Mouse (Mus musculus) bone marrow, adult 2 months (tissue): ENCODE results near the gene Olfr402. TPM values are rescaled to one million over a fixed set of nuclear protein-coding genes. Genes with fewer than 3 reads are reported as not detected.
"Not testable (repeated sequence)": the region's sequence is repeated elsewhere in the genome, so short reads cannot be mapped to it uniquely, and the experiment has no call there.

Source experiments
- H3K27ac ChIP-seq: fragments of 200-500 bp; 2 replicates; pipeline ENCODE4 v1.5.1; 2012; ENCODE audit warnings: low read depth, mild to moderate bottlenecking, control low read depth, inconsistent platforms, low read length; ENCODE audit not compliant: control insufficient read depth, poor library complexity, insufficient read depth
- H3K4me1 ChIP-seq: fragments of 200-500 bp; 2 replicates; pipeline ENCODE4 v1.6.1; 2011; ENCODE audit warnings: low read length; ENCODE audit not compliant: control insufficient read depth, insufficient read depth
- H3K4me3 ChIP-seq: fragments of 200-500 bp; replicated peaks from 2 replicates; pipeline ENCODE3; 2011; ENCODE audit warnings: mild to moderate bottlenecking, low read depth, low read length, control low read depth; ENCODE audit not compliant: control insufficient read depth
- CTCF ChIP-seq: fragments of 200-500 bp; IDR thresholded peaks from 2 replicates; pipeline ENCODE4 v1.5.1; 2011; ENCODE audit warnings: low read length, control low read depth; ENCODE audit not compliant: control insufficient read depth, insufficient read depth
- POLR2A ChIP-seq: fragments of 200-500 bp; IDR thresholded peaks from 2 replicates; pipeline ENCODE4 v1.6.1; 2011; ENCODE audit warnings: low read depth, mild to moderate bottlenecking, control low read depth, low read length, borderline replicate concordance; ENCODE audit not compliant: control insufficient read depth
- WGBS: fragments of 180-500 bp; shearing (Covaris S2); methylation state at CpG from one replicate; pipeline ENCODE4 v1.1.7; 2018; 5-methylcytosine and 5-hydroxymethylcytosine counted together
- polyA plus RNA-seq: library from polyadenylated mRNA; stranded (reverse); fragments of >200 nt; gene quantifications from 2 replicates; pipeline ENCODE4 v1.2.4, GENCODE M21; 2011; ENCODE audit warnings: low replicate concordance; ENCODE audit not compliant: missing spikeins, insufficient read depth, insufficient read length

Gene Olfr402
- not detected in 2 replicates for polyA plus RNA-seq

GRCm38 (mm10) chr11:74153229-74153628 lies at the start of gene Olfr402:
TSS of gene Olfr402 (plus strand) at chr11:74153529.
- H3K4me3 ChIP-seq: no peak within 1 kb of the TSS
- no peaks in the 10 kb centered on the region for H3K4me1 ChIP-seq
- WGBS: 42% methylated on average over 3 of the region's 3 CpGs
- H3K27ac ChIP-seq: no peak within 1 kb of the TSS
- TF ChIP-seq POLR2A: no peak
- no peak for TF ChIP-seq CTCF

GRCm38 (mm10) chr11:74105066-74105465 lies 48.3 kb upstream of the Olfr402 start:
- Histone ChIP-seq H3K4me1 (no peaks in the 10 kb centered on the region), H3K4me3 (no peak overlapping the region), H3K27ac (no peak overlapping the region)
- WGBS: 31% methylated on average over 5 of the region's 5 CpGs
- no peak for TF ChIP-seq POLR2A
- TF ChIP-seq CTCF: no peak

GRCm38 (mm10) chr11:74113412-74113811 lies 39.9 kb upstream of the Olfr402 start, which contains the start of gene Olfr401:
TSS of gene Olfr401 (plus strand) at chr11:74113712.
- no peak for TF ChIP-seq CTCF
- TF ChIP-seq POLR2A: no peak
- H3K4me3 ChIP-seq: no peak within 1 kb of the TSS
- no peak within 1 kb of the TSS for H3K27ac ChIP-seq
- H3K4me1 ChIP-seq: no peaks in the 10 kb centered on the region

- WGBS: 11% methylated on average over 1 of the region's 1 CpGs
- H3K4me1 ChIP-seq, H3K27ac ChIP-seq, H3K4me3 ChIP-seq: not testable (repeated sequence)
Measured at GRCm38 (mm10) chr11:74140001-74140400, 13.3 kb upstream of the Olfr402 start.

- Histone ChIP-seq H3K4me3 (no peak overlapping the region), H3K27ac (no peak overlapping the region), H3K4me1 (no peaks in the 10 kb centered on the region)
- TF ChIP-seq POLR2A (no peak), CTCF (no peak)
Measured at GRCm38 (mm10) chr11:74145866-74146265, 7.5 kb upstream of the Olfr402 start.

- H3K27ac ChIP-seq: no peak overlapping the region
- no peak for TF ChIP-seq POLR2A
- TF ChIP-seq CTCF: no peak
- no peak overlapping the region for H3K4me3 ChIP-seq
- H3K4me1 ChIP-seq: no peaks in the 10 kb centered on the region
Measured at GRCm38 (mm10) chr11:74168771-74169170, 15.4 kb downstream of the Olfr402 start.

GRCm38 (mm10) chr11:74183168-74183567 lies 29.8 kb downstream of the Olfr402 start:
- 76% methylated on average over 4 of the region's 4 CpGs for WGBS
- Histone ChIP-seq H3K27ac (no peak overlapping the region), H3K4me3 (no peak overlapping the region), H3K4me1 (no peaks in the 10 kb centered on the region)
- no peak for TF ChIP-seq CTCF
- TF ChIP-seq POLR2A: no peak

- TF ChIP-seq POLR2A: no peak
- no peak for TF ChIP-seq CTCF
- no peaks in the 10 kb centered on the region for H3K4me1 ChIP-seq
- H3K4me3 ChIP-seq: no peak overlapping the region
- 78% methylated on average over 4 of the region's 4 CpGs for WGBS
- H3K27ac ChIP-seq: no peak overlapping the region
Measured at GRCm38 (mm10) chr11:74183745-74184144, 30.4 kb downstream of the Olfr402 start.

GRCm38 (mm10) chr11:74185949-74186348 lies 32.6 kb downstream of the Olfr402 start, which contains the start of gene Olfr403:
TSS of gene Olfr403 (plus strand) at chr11:74186249.
- Histone ChIP-seq H3K4me1 (no peaks in the 10 kb centered on the region), H3K4me3 (no peak within 1 kb of the TSS), H3K27ac (no peak within 1 kb of the TSS)
- TF ChIP-seq POLR2A: no peak
- TF ChIP-seq CTCF: no peak

Other genes starting within 250 kb of the Olfr402 start
- gene Olfr395, start 244.2 kb upstream of the Olfr402 start, polyA plus RNA-seq: not detected in 2 replicates
- gene Olfr23, start 216.9 kb upstream of the Olfr402 start, polyA plus RNA-seq: not detected in 2 replicates
- not detected in 2 replicates for gene Olfr397, start 192.7 kb upstream of the Olfr402 start, polyA plus RNA-seq
- not detected in 2 replicates for gene Olfr398, start 163.1 kb upstream of the Olfr402 start, polyA plus RNA-seq
- not detected in 2 replicates for gene Olfr139, start 97.0 kb upstream of the Olfr402 start, polyA plus RNA-seq
- gene Olfr399, start 96.9 kb upstream of the Olfr402 start, polyA plus RNA-seq: not detected in 2 replicates
- gene Zfp616, start 83.6 kb upstream of the Olfr402 start, polyA plus RNA-seq: not detected in 2 replicates
- not detected in 2 replicates for gene Olfr401, start 39.8 kb upstream of the Olfr402 start, polyA plus RNA-seq
- not detected in 2 replicates for gene Olfr403, start 32.7 kb downstream of the Olfr402 start, polyA plus RNA-seq
- not detected in 2 replicates for gene Olfr43, start 57.9 kb downstream of the Olfr402 start, polyA plus RNA-seq
- gene Olfr406, start 106.3 kb downstream of the Olfr402 start, polyA plus RNA-seq: not detected in 2 replicates
- not detected in 2 replicates for gene Olfr59, start 130.2 kb downstream of the Olfr402 start, polyA plus RNA-seq
- not detected in 2 replicates for gene Olfr410, start 184.5 kb downstream of the Olfr402 start, polyA plus RNA-seq
- not detected in 2 replicates for gene Olfr411, start 199.1 kb downstream of the Olfr402 start, polyA plus RNA-seq
- gene Olfr412, start 208.5 kb downstream of the Olfr402 start, polyA plus RNA-seq: not detected in 2 replicates